Comparison of ENCODE assay signal across 9 mouse cellular contexts in the genomic region with DNA sequence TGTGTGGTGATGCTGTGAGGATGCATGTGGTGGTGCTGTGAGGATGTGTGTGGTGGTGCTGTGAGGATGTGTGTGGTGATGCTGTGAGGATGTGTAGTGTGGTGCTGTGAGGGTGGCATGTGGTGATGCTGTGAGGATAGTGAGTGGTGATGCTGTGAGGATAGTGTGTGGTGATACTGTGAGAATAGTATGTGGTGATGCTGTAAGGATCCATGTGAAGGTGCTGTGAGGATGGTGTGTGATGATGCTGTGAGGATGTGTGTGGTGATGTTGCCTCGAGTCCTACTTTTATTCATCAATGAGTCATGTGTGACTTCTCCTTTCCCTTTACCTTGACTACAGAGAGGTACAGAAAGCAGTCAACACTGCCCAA. TPM values are rescaled to one million over a fixed set of nuclear protein-coding genes. Genes with fewer than 3 reads are reported as not detected.
DNase-seq lines count a peak whose midpoint lies in the region; ATAC-seq and TF ChIP-seq lines count a peak whose summit lies in the region.
"Not testable (repeated sequence)": the region's sequence is repeated elsewhere in the genome, so short reads cannot be mapped to it uniquely, and the experiment has no call there.
"Had no signal": no experiment of that assay in that cellular context is flagged by ENCODE, and none has a peak within 500 bp of the region (broad histone marks: within the 10 kb centered on the region; RNA-seq: fewer than 3 reads in every experiment).

No protein-coding gene starts in this region.

- H3K4me1 ChIP-seq in megakaryocyte, embryonic 14.5 days: peaks cover 47% of the 10 kb centered on the region
- H3K4me1 ChIP-seq in thymus, adult 2 months (replicated peaks; ENCODE audit: control insufficient read depth, insufficient read depth, low read length): peaks cover 36% of the 10 kb centered on the region

- peak; percentile 67 for ATAC-seq in CD4-positive, CD25-positive, alpha-beta regulatory T cell, adult 4 months
- 0 out of 2 replicates have a peak, but pooled peaks have one; percentile 26 for ATAC-seq in common myeloid progenitor, adult 5-6 weeks (replicated peaks; ENCODE audit: low read depth, poor library complexity, severe bottlenecking)
- ATAC-seq in inflammation-experienced regulatory T-cells, adult 6 months: peak; percentile 71

- H3K27ac ChIP-seq in thymus, adult 2 months (ENCODE audit: control insufficient read depth, insufficient read depth, low read length): peak overlapping the region; percentile 68

- H3K36me3 ChIP-seq in megakaryocyte, embryonic 14.5 days (replicated peaks; ENCODE audit: low read length): peaks cover 44% of the 10 kb centered on the region
- peaks cover 32% of the 10 kb centered on the region for H3K36me3 ChIP-seq in thymus, adult 2 months (ENCODE audit: control insufficient read depth, insufficient read depth, low read length)

- not testable (repeated sequence) for TF ChIP-seq CTCF in thymus, adult 2 months (IDR thresholded peaks at IDR 0.05; ENCODE audit: borderline replicate concordance, control insufficient read depth, extremely low read depth, insufficient read depth, low read length, poor library complexity)

- H3K27me3 ChIP-seq in megakaryocyte, embryonic 14.5 days (replicated peaks); thymus, adult 2 months (ENCODE audit: control insufficient read depth, insufficient read depth, low read length): not testable (repeated sequence)

- peak; percentile 73 for DNase-seq in CD4-positive helper T cell, adult 2 months (ENCODE audit: low read depth, low spot score)
- DNase-seq in T-cell, adult 2 months (ENCODE audit: low spot score): peak; percentile 48
- DNase-seq in natural killer cell, adult 2 months (ENCODE audit: low spot score in 2 of 2): peak; percentile 42 to 73
- DNase-seq in thymus, adult 2 months: not testable (repeated sequence)

- 89% methylated on average over 1 of the region's 1 CpGs for WGBS in thymus, adult 2 months

- H3K4me3 ChIP-seq in megakaryocyte, embryonic 14.5 days (replicated peaks): peak overlapping the region; percentile 72
- not testable (repeated sequence) for H3K4me3 ChIP-seq in thymus, adult 2 months (ENCODE audit: control insufficient read depth, insufficient read depth, low read length)

- not testable (repeated sequence) for TF ChIP-seq POLR2A in thymus, adult 2 months (IDR thresholded peaks at IDR 0.05; ENCODE audit: control insufficient read depth, extremely low read depth, insufficient read depth, low read length, poor library complexity)

- H3K9me3 ChIP-seq in megakaryocyte, embryonic 14.5 days: not testable (repeated sequence)

RNA-seq across cellular contexts. Expression of a gene that starts 15.1 kb away (rescaled TPM):
- 10 to 100 TPM; 50.0 to 58.4 TPM for polyA plus RNA-seq in CD4-positive, CD25-positive, alpha-beta regulatory T cell, adult 4 months (2017; shearing (Covaris generic))
- total RNA-seq in common myeloid progenitor, adult 5-6 weeks (2017): 24.5 and 32.6 TPM in 2 replicates
- 10 to 100 TPM; 50.2 to 72.7 (median 54.4) TPM for polyA plus RNA-seq in inflammation-experienced regulatory T-cells, adult 6 months (2017; shearing (Covaris generic))
- polyA plus RNA-seq in megakaryocyte, embryonic 14.5 days (2012; ENCODE audit: insufficient read depth, low replicate concordance): 110 and 143 TPM in 2 replicates
- polyA plus RNA-seq in thymus, adult 2 months (2012; rRNA removed): 232 and 272 TPM in 2 replicates

RNA-seq across cellular contexts. Expression of a gene that starts 27.0 kb away (rescaled TPM):
- 10 to 100 TPM; 17.9 to 26.0 TPM for polyA plus RNA-seq in CD4-positive, CD25-positive, alpha-beta regulatory T cell, adult 4 months (2017; shearing (Covaris generic))
- 6.9 and 10.6 TPM in 2 replicates for total RNA-seq in common myeloid progenitor, adult 5-6 weeks (2017)
- 10 to 100 TPM; 14.3 to 23.5 (median 22.1) TPM for polyA plus RNA-seq in inflammation-experienced regulatory T-cells, adult 6 months (2017; shearing (Covaris generic))
- polyA plus RNA-seq in megakaryocyte, embryonic 14.5 days (2012; ENCODE audit: insufficient read depth, low replicate concordance): 1.1 TPM in 1 of 2 replicates, not detected in the other
- polyA plus RNA-seq in thymus, adult 2 months (2012; rRNA removed): 33.5 and 37.9 TPM in 2 replicates
- polyA plus RNA-seq: erythroblast, embryonic 14.5 days had no signal
